ENCODE assay signal across 11 mouse cellular contexts in the genomic region with DNA sequence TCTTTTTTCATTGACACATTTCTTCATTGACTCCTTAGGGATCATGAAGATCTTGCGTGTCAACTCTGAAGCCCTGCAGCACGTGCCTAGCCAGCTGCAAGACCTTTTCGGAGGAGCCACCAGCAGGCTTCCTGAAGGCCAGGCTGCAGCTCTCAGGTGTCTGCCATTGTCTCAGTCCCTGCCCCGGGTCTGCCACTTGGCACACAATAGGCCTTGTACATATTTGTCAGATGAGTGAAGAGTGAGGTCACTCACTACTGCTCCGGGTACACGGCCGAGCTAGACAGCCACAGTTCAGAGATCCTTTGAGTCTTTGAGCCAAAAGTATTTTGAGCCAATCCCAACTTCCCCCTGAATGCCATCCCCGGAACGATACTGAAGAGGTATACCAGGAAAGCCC. TPM values are rescaled to one million over a fixed set of nuclear protein-coding genes. Genes with fewer than 3 reads are reported as not detected.
A peak's percentile ranks its signal among the peaks of the same experiment; 100 is the strongest.
DNase-seq lines count a peak whose midpoint lies in the region; ATAC-seq and TF ChIP-seq lines count a peak whose summit lies in the region.
"Had no signal": no experiment of that assay in that cellular context is flagged by ENCODE, and none has a peak within 500 bp of the region (broad histone marks: within the 10 kb centered on the region; RNA-seq: fewer than 3 reads in every experiment).

No protein-coding gene starts in this region.

- WGBS in lung, embryonic 14.5 days: 50% methylated on average over 9 of the region's 9 CpGs
- 31% methylated on average over 9 of the region's 9 CpGs for WGBS in lung, adult 2 months
- WGBS in embryonic facial prominence, embryonic 13.5 days: 46% methylated on average over 9 of the region's 9 CpGs

- H3K4me2 ChIP-seq in lung, embryonic 14.5 days: no peak overlapping the region
- 0 out of 2 replicates have a peak overlapping the region, but pooled peaks have one; percentile 0 for H3K4me2 ChIP-seq in embryonic facial prominence, embryonic 13.5 days
- H3K4me2 ChIP-seq: liver, embryonic 15.5 days had no signal

- no peak for TF ChIP-seq CTCF in lung, embryonic 14.5 days (IDR thresholded peaks at IDR 0.05; ENCODE audit: low read depth)
- TF ChIP-seq CTCF in lung, adult 2 months (IDR thresholded peaks at IDR 0.05; ENCODE audit: insufficient read depth, low read length): no peak

- H3K36me3 ChIP-seq in lung, embryonic 14.5 days (ENCODE audit: insufficient read depth): no peaks in the 10 kb centered on the region
- no peaks in the 10 kb centered on the region for H3K36me3 ChIP-seq in embryonic facial prominence, embryonic 13.5 days
- H3K36me3 ChIP-seq: forebrain, embryonic 10.5 days; liver, embryonic 15.5 days had no signal

- H3K27me3 ChIP-seq in lung, embryonic 14.5 days (ENCODE audit: insufficient read depth, low read length): no peaks in the 10 kb centered on the region
- no peaks in the 10 kb centered on the region for H3K27me3 ChIP-seq in embryonic facial prominence, embryonic 13.5 days

- H3K4me1 ChIP-seq in lung, embryonic 14.5 days (ENCODE audit: insufficient read depth): peaks cover 22% of the 10 kb centered on the region
- peaks cover 2% of the 10 kb centered on the region; the same call in 1 of the 2 replicates for H3K4me1 ChIP-seq in lung, adult 2 months (ENCODE audit: control insufficient read depth, insufficient read depth, low read length)
- peaks cover 50% of the 10 kb centered on the region for H3K4me1 ChIP-seq in embryonic facial prominence, embryonic 13.5 days

- no peaks in the 10 kb centered on the region for H3K9me3 ChIP-seq in lung, embryonic 14.5 days (ENCODE audit: low read depth, low read length)
- H3K9me3 ChIP-seq in embryonic facial prominence, embryonic 13.5 days: no peaks in the 10 kb centered on the region
- H3K9me3 ChIP-seq: forebrain, embryonic 10.5 days; liver, embryonic 15.5 days had no signal

- no peak for TF ChIP-seq POLR2A in lung, adult 2 months (IDR thresholded peaks at IDR 0.05; ENCODE audit: borderline replicate concordance, extremely low read depth, low read depth, low read length)

- no peak for DNase-seq in lung, embryonic 14.5 days
- no peak for DNase-seq in lung, adult 2 months
- peak; percentile 89 for DNase-seq in Muller cell, postnatal 12 days (ENCODE audit: inconsistent ontology term)
- DNase-seq in heart, postnatal 4 days: peak; percentile 51
- DNase-seq in cerebellum, adult 9-11 months: no peak
- DNase-seq in left cerebral cortex, postnatal 14 days (ENCODE audit: low spot score in 2 of 2): no peak
- DNase-seq: cerebellum, postnatal 14 days had no signal

- no peak for ATAC-seq in lung, embryonic 14.5 days (ENCODE audit: insufficient read depth)
- ATAC-seq in embryonic facial prominence, embryonic 13.5 days (ENCODE audit: insufficient number of reproducible peaks, insufficient read depth, low FRiP score, low TSS enrichment, low read depth): no peak
- ATAC-seq: intestine, embryonic 16.5 days had no signal

- no peak overlapping the region for H3K9ac ChIP-seq in lung, embryonic 14.5 days
- H3K9ac ChIP-seq in embryonic facial prominence, embryonic 13.5 days: no peak overlapping the region
- H3K9ac ChIP-seq: liver, embryonic 15.5 days had no signal

- intact Hi-C loops in left cerebral cortex, postnatal 14 days (cut with DNase I): no loop called here

- H3K4me3 ChIP-seq in lung, embryonic 14.5 days (ENCODE audit: low read depth, low read length): no peak overlapping the region
- H3K4me3 ChIP-seq in lung, adult 2 months (replicated peaks; ENCODE audit: extremely low read depth, low read depth, low read length): no peak overlapping the region
- H3K4me3 ChIP-seq in embryonic facial prominence, embryonic 13.5 days: no peak overlapping the region
- H3K4me3 ChIP-seq: forebrain, embryonic 10.5 days; liver, embryonic 15.5 days had no signal

- H3K27ac ChIP-seq in lung, embryonic 14.5 days (ENCODE audit: low read depth): peak overlapping the region; percentile 20; the same call in 1 of the 2 replicates
- H3K27ac ChIP-seq in embryonic facial prominence, embryonic 13.5 days: peak overlapping the region; percentile 77
- H3K27ac ChIP-seq: liver, embryonic 15.5 days had no signal

RNA-seq across cellular contexts. Expression of gene Lif, which starts 45.7 kb away (rescaled TPM):
- 0.12 and 0.33 TPM in 2 replicates for polyA plus RNA-seq in lung, embryonic 14.5 days (2014; fragmentation: Nextera tagmentation; extraction: Ambion mirVana)
- 3.5 and 4.9 TPM in 2 replicates for polyA plus RNA-seq in lung, adult 2 months (2012; rRNA removed)
- 0.15 and 0.18 TPM in 2 replicates for polyA plus RNA-seq in embryonic facial prominence, embryonic 13.5 days (2015; fragmentation: Nextera tagmentation; extraction: Ambion mirVana)
- total RNA-seq in heart, postnatal 4 days (2021): 1 to 10 TPM; 1.8 to 2.0 TPM
- total RNA-seq in left cerebral cortex, postnatal 14 days (2021): under 1 TPM; 0.15 to 0.59 TPM
- polyA plus RNA-seq: liver, embryonic 15.5 days had no signal

Comparison
In these comparisons a context has a peak if more than half of its experiments do, and no peak if none do; other contexts are left out.
1. DNase-seq: peak in Muller cell, postnatal 12 days (single experiment) and heart, postnatal 4 days (single experiment); none in lung, embryonic 14.5 days (single experiment), lung, adult 2 months (single experiment), cerebellum, adult 9-11 months (single experiment) and left cerebral cortex, postnatal 14 days (0 of 2).